20 mouse cellular contexts compared by ENCODE assay signal in the genomic region with DNA sequence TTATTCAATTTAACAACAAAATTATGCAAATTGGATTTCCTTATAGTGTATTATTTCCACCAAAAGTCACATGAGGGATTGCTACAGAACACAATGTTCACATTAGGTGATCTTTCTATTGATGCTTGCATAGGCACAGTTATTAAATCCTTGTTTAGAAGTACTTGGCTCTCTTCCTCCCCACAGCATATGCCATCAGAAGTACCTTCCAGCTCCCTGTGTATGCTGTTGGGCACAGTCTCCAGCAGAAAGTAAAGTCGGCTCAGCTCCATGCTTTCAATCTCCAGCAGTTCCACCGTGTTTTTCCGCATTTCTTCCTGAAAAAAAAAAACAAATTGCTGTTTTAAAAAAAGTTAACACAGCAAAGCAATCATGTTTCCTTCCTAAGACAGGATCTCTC. TPM values are rescaled to one million over a fixed set of nuclear protein-coding genes. Genes with fewer than 3 reads are reported as not detected.
"Had no signal": no experiment of that assay in that cellular context is flagged by ENCODE, and none has a peak within 500 bp of the region (broad histone marks: within the 10 kb centered on the region; RNA-seq: fewer than 3 reads in every experiment).

No protein-coding gene starts in this region.

- H3K27me3 ChIP-seq: kidney, embryonic 15.5 days; limb, embryonic 15.5 days; liver, embryonic 12.5 days; megakaryocyte, embryonic 14.5 days; midbrain, embryonic 12.5 days had no signal

- H3K4me3 ChIP-seq: kidney, embryonic 15.5 days; left cerebral cortex, adult 2 months; limb, embryonic 15.5 days; liver, embryonic 12.5 days; megakaryocyte, embryonic 14.5 days; midbrain, embryonic 12.5 days; myocyte had no signal

- H3K9me3 ChIP-seq: kidney, embryonic 15.5 days; limb, embryonic 15.5 days; liver, embryonic 12.5 days; midbrain, embryonic 12.5 days had no signal

- H3K4me2 ChIP-seq: kidney, embryonic 15.5 days; limb, embryonic 15.5 days; liver, embryonic 12.5 days; lung, embryonic 14.5 days; midbrain, embryonic 12.5 days had no signal

- ATAC-seq: liver, embryonic 12.5 days had no signal

- H3K36me3 ChIP-seq: kidney, embryonic 15.5 days; limb, embryonic 15.5 days; liver, embryonic 12.5 days; midbrain, embryonic 12.5 days had no signal

- H3K4me1 ChIP-seq: kidney, embryonic 15.5 days; limb, embryonic 15.5 days; liver, embryonic 12.5 days; megakaryocyte, embryonic 14.5 days; midbrain, embryonic 12.5 days had no signal

- DNase-seq: kidney, postnatal 14 days; lung, embryonic 14.5 days; lung, postnatal 10 days; thymus, adult 2 months; thymus, postnatal 36 days had no signal

- H3K9ac ChIP-seq: kidney, embryonic 15.5 days; limb, embryonic 15.5 days; liver, embryonic 12.5 days; lung, embryonic 14.5 days; midbrain, embryonic 12.5 days had no signal

- H3K27ac ChIP-seq: kidney, embryonic 15.5 days; left cerebral cortex, adult 2 months; limb, embryonic 15.5 days; liver, embryonic 12.5 days; macrophage; midbrain, embryonic 12.5 days had no signal

RNA-seq across cellular contexts. Expression of a gene that starts 6.5 kb away (rescaled TPM):
- total RNA-seq: layer of hippocampus, postnatal 25 days; left cerebral cortex, adult 2 months; left cerebral cortex, postnatal 25 days; neutrophil, adult 5-6 weeks had no signal
- polyA plus RNA-seq: kidney, embryonic 15.5 days; large intestine, adult 2 months; limb, embryonic 11.5 days; limb, embryonic 15.5 days; liver, embryonic 12.5 days; liver, embryonic 16.5 days; lung, embryonic 14.5 days; macrophage; midbrain, embryonic 12.5 days; myocyte; stomach, embryonic 14.5 days; thymus, adult 2 months had no signal
